Mouse (Mus musculus) T-helper 2 cell (primary cell): ENCODE results near the gene Fnbp1.

Experiments used
- in situ Hi-C: fragments of 300-600 bp; cut with MboI, MseI; formaldehyde crosslinking; loops from one replicate; pipeline ENCODE4 v1.15.1; 2025; ENCODE audit warnings: high pct_unique_total_duplicates

The Fnbp1 gene

DNA sequence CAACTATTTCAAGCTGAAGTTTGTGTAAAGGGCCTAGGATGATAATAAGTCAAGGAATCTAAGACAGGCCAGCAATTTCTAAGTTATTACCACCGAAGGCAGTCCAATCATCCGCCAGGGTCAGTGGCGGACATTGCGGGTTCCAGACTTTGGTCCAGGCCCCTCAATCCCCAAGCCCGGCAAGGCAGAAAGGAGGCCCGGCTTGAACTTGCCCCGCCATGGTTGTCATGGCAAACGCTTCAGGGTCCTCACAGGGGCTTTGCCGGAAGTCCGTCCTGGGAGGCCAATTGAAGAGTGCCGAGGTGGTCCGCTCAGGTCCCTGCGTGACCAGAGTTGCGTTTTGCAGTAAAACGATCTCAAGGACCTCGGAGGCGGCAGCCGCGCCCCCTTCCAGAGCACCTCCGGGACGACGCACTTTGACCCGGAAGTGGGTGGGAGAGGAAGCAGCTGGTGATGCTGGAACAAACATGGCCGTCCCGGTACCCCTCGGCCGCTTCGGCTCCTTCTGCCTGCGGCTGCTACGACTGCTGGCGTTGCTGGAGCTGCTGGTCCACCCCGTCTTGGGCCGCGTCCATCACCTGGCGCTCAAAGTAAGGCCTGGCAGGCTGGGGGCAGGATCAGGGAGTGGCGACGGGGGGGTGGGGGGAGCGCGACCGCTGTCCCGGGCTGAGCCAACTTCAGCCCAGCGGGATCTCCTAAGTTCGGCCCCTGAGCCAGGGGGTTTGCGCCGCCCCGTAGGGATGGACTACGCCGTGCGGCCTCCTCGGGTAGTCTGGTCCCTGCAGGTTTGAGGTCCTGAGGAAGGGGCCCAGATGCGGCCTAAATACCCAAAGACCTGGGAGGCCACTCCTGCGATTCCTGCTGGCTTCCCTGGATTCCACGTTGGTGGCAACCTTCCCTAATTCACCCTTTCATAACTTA, 10.3 kb upstream of the Fnbp1 start, which contains the start of gene Gpr107:
TSS of gene Gpr107 (plus strand) at position 425 of the 921 bp plus-strand sequence.
- in situ Hi-C loops: no loop called here

DNA sequence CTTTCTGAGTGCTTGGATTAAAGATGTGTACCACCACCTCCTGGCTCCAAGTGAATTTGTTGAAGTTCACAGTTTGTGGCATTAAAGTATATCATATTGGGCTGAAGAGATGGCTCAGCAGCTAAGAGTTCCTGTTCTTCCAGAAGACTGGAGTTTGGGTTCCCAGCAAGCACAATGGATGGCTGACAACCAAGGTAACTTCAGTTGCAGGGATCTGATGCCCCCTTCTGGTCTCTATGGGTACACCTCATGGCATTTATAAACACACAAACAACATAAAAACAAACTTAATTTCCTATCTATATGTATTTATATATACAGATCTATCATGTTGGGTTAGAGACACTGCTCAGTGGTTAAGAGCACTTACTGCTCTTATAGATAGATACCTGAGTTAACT, 9.0 kb upstream of the Fnbp1 start:
- in situ Hi-C loops: no loop called here

DNA sequence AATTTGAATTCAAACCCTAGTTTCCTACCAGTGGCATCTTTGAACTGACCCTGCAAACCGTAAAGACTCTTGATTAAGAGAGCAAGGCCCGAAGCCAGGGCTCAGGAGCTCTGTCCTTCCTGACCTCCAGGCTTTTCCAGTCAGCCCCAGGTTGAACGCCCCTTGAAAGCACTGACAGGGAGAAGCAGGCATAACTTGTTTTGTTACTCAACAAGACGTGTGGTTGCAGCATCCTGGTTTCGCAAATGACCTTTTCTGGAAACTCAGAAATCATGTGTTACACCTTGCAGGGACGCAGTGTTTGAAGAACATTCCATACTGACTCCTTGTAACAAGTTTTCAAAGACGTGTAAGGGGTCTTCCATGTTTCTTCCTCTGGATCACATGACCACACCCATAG, 5.2 kb upstream of the Fnbp1 start:
- in situ Hi-C loops: no loop called here

DNA sequence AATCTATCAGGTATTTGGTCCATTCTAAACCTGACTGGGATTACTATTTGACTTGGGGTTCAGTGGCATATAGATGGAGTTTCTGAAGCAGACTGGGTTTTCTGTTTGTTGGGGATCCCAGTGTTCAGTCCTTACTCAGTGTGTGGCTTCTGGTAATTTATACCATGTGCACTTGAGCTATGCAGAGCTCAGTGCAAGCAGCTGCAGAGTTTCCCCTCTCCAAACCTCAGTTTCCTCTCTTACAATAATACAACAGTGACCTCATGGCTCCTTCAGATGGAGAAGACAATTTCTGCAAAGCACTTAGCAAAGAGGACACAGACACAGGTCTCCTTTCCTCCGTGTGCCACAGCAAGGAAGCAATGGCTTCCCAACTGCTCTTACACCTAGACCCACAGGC, 3.1 kb upstream of the Fnbp1 start:
- in situ Hi-C loops: loop anchor here (5.0 kb wide), 1 partner anchor 78 kb away; no protein-coding TSS in a partner anchor

DNA sequence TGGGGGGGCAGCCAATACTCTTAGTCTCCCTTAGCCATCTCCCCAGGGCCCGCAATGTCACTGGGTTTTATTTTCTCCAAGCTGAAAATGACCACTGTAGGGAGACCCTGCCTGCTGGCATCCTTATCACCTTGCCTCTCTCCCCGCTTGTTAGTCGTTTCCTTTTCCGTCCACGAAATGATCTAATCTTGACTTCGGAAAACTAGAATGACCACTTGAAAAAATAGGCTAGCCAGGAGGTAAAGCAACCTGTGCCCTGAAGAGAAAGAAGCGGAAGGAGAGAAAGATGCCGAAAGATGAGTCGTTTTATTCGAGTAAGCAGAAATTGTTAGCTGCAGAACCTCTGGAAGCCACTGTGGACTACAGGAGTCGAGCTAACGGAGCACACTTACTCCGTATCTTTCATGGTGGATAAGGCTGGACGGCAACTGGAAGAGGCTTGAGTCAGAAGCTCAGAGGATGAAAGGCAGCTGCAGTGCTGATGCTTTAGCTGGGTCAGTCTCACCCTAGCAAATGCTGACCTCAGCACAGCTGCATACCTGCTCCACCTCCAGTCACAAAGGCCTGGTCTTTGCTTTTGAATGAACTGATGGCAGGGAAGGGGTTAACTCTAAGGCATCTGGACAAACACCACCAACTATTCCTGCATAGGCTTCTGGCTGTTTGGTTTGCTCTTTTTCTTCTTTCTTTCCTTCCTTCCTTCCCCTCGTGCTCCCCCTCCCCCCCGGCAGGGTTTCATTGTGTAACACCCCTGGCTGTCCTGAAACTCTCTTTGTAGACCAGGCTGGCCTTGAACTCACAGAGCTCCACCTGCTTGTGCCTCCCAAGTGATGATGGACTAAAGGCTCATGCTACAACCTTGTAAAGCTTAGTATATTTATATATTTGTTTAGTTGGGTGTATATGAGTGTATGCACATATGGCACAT, 2.2 kb upstream of the Fnbp1 start:
- in situ Hi-C loops: loop anchor here (5.0 kb wide), 1 partner anchor 77 kb away; no protein-coding TSS in a partner anchor

DNA sequence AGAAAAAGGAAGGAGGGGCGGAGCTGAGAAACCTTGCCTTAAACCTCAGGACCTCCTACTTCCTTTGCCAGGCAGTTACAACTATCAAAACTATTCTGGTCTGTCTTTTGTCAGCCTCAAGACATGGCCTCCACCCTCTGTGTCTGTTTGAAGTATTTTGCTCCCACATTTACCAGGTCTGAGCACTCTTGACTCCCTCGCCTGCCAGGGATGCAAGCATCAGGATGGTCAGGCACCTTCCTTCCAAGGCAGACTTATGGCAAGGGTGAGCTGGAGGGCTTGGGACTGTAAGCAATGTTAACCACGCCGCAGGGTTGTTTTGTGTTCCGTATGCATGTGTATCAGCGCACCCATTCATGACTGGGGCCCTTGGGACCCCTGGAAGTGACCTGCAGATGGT, 1.5 kb upstream of the Fnbp1 start:
- in situ Hi-C loops: loop anchor here (5.0 kb wide), 1 partner anchor 76 kb away; no protein-coding TSS in a partner anchor

DNA sequence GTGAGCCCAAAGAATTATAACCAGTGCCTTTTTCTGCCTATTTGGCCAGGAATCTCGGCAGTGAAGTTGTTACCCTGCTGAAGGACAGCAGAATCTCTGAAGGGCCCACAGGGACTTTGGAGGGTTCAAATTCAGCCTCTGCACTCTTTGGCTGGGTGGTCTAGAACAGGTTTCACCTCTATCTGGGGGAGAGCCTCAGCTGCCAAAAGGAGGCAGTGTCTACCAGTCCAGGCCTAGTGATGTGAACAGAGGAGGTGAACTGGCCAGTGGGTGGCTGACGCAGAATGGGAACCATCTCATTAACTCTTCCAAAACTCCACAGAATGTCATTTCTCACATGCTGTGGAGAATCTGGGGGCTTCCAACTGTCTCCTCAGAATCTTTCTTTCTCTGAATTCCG, 697 bp upstream of the Fnbp1 start:
- in situ Hi-C loops: loop anchor here (5.0 kb wide), 1 partner anchor 75 kb away; no protein-coding TSS in a partner anchor

DNA sequence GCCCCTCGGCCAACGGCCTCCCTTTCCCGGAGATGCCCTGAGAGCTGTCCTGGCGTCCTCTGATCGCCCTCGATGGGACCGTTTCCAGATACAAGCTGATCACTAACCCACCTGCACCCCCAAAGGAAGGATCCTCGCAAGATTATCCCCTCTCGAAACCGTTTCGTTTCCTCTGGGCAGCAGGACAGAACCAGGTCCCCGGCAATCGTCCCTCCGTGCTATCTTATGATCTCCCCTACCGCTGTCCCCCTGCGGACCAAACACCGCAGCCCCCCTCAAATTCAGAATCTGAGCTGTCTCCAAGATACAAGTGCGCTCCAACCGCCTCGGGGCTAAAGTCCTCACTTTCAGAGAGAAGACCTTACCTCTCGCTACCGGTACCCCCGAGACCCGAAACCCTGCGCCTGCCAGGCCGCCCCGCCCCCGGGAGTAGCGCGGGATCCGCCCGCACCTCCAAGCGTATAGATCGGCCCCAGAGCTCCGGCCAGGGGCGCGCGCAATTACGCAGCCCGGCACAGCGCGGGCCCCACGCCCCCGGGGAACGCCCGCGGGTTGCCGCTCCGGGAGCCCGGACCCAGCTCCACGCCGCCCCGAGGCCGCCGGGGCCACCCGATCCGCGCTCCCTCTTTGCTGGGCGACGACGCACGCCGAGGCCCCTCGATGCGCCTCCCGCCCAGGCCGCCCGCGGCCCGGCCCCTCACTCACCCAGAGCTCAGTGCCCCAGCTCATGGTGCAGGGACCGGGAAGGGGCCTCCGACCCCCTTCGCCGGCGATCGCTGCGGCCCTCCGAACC, 538 bp downstream of the Fnbp1 start:
- in situ Hi-C loops: loop anchor here (5.0 kb wide), 1 partner anchor 74 kb away; no protein-coding TSS in a partner anchor

DNA sequence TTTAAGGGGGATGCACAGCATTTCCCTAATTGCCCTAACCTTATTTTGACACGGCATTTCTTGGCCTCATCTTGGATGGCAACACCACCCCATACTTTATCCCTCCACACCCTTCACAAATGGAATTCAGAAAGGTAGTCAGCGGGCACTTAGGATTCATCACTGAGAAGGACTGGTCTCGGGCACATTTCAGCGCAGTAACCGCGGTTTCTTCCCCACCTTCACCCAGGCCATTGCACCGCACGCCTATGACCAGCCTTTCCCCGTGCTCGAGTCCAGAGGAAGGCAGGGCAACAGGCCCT, 1.1 kb downstream of the Fnbp1 start:
- in situ Hi-C loops: loop anchor here (5.0 kb wide), 1 partner anchor 73 kb away; no protein-coding TSS in a partner anchor

DNA sequence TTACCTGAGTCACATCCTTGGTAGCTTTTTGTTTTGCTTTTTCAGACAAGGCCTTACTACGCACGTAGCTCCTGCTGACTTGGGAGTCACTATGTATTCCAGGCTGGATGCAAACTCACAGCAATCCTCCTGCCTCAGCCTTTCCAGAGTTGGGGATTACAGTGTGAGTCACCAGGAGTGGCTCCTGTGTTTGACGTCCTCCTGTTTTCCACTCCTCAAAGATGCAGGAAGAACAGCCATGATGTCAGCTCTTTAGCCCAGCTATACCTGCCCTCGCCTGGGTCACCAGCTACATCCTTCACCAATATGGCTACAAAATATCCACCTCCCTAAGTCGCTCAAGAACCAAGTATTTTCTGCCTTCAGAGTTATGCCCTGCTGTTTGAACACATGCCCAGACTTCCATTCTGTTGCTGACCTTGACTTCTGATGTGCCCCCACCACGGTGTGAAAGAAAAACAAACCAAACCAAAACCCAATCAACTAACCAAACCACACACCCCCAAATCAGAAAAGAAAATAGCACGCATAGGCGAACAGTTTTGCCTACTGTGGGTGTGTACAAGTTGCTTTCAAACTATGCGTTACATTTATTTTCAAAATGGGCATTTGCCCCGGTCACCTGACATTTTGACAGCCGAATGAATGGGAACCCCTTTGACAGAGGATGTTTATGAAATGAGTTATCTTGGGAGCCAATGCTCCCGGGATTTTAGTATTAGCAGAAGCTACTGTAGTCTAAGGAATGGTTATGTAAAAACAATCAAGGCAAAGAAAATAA, 1.6 kb downstream of the Fnbp1 start:
- in situ Hi-C loops: loop anchor here (5.0 kb wide), 1 partner anchor 73 kb away; no protein-coding TSS in a partner anchor

DNA sequence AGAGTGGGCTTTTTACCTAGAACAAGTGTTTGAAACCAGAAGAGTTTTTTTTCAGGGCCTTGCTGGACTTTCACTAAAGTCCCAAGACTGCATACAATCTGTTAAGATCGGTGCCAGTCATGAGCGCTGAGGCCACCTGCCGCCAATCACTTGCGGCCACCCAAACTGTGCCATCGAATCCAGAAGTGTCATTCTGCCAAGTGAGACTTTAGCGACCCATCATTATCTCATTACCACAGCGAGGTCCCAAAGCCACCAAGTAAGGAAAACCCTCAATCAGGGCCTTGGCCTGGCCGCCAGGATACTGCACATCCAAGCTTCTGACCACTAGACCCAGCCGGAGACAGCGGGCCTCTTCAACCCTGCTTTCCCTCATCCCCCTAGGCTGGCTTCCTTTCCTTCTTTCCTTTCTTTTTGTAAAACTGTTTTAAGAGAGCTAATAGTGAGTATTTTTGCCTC, 2.6 kb downstream of the Fnbp1 start:
- in situ Hi-C loops: no loop called here

DNA sequence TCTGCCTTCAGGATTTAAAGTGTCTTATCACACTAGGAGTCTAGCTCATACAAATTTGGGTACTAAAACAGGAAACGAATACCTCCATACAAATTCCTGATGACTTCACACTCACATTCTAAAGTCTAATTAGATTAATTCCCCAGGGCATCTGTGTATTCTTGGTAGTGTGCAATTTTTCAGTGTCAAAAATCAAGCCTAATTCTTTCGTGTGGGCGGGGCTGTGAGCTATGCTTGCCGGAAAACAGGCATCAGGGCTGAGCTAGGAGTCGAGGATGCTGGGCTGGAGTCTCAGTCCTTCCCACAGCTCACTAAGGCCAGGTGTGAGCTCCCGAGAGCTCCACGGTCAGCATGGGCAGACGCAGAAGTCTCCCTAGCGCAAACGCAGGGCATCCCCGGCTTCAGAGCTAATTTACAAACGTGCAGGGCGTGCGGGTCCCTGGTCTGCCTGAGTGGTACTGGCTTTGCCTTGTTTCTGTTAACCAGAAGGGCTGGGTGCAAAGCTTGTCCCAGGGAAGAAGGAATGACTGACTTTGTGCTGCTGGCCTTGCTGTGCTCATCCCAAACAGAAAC, 4.7 kb downstream of the Fnbp1 start:
- in situ Hi-C loops: no loop called here

DNA sequence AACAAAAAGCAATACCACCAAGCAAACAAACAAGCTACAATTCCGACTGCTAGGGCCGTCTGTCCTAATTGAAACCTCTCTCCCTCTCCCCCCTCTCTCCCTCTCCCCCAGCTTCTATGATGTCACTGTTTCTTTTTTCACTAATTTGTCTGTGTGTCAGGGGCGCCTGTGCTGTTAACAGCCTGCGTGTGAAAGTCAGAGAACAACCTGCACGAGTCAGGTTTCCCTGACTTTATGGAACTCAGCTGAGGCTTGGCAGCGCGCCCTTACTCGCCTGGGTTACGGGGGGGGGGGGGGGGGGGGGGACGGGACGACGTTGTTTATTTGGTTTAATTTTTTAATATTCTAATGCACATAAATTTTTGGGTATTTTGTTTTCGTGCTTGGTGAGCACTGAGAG, 5.5 kb downstream of the Fnbp1 start:
- in situ Hi-C loops: no loop called here

DNA sequence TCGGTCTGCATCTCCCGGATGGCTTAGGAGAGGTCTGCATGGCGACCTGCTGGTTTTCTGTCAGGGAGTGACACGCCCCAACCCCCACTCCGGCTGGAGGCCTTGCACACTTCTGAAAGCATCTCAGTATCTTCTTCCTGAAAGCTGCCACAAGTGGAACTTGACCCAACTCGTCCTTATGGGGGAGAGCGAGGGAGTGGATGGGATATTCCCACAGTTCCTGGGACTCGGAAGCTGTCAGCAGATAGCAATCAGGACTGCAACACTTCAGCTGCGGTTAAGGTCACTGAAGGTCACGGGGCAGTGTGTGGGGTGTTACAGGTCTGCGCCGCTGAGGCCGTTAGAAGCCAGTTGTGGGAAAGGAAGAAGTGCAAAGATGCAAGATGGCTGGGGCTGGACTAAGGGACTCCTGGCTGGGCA, 6.3 kb downstream of the Fnbp1 start:
- in situ Hi-C loops: no loop called here

DNA sequence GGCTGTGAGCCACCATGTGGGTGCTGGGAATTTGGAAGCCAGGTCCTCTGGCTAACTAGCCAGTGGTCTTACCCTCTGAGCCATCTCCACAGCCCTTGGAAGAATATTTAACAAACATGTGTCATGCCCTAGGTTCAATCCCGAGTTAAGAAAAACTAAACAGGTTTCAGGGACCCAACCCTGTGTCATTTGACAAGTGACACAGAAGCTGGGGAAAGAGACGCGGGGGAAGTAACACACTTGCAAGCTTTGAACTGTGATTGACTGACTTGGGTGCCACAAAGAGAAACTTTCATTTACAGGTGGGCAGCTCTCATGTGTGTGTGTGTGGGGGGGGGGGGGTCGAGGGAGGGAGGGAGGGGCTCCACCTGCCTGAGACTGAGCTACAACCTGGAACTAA, 7.8 kb downstream of the Fnbp1 start:
- in situ Hi-C loops: no loop called here

DNA sequence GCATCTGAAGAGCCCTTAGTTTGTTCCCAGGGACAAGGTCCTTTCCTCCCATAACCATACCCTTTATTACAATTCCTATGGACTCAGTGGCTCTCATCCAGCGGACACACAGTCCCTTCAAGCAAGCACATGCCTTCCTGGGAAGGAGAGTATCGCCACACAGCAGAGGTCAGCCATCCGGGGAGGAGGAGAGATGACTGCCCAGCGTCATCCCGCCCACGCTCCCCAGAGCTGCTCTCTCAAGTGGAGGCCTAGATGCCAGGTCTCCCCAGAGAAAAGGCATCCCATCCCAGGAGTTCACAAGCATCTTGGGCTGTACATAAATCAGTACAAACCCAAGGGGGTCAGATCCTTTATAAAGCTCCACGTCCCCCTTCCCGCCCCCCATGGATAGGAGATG, 9.1 kb downstream of the Fnbp1 start:
- in situ Hi-C loops: no loop called here

DNA sequence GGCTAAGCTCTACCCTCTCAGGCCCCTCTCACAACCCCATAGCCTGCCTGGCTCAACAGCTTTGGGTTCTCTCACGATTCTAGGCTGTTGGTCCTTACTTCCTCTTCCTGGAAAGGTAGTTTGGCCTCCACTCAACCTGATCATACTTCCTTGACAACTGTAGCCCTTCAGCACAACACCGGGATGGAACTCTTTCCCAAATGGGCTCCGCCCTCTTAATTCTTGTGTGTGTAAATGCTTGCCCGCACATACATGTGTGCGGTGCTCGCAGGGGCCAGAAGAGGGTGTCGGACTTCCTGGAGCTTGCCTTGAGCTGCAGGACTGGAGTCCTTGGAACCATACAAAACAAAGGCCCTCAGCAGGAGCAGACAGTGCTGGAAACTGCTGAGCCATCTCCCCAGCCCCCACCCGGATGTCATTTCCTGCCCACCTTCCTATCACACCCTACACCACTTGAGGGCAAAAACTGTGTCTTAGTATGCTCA, 11.0 kb downstream of the Fnbp1 start:
- in situ Hi-C loops: no loop called here

DNA sequence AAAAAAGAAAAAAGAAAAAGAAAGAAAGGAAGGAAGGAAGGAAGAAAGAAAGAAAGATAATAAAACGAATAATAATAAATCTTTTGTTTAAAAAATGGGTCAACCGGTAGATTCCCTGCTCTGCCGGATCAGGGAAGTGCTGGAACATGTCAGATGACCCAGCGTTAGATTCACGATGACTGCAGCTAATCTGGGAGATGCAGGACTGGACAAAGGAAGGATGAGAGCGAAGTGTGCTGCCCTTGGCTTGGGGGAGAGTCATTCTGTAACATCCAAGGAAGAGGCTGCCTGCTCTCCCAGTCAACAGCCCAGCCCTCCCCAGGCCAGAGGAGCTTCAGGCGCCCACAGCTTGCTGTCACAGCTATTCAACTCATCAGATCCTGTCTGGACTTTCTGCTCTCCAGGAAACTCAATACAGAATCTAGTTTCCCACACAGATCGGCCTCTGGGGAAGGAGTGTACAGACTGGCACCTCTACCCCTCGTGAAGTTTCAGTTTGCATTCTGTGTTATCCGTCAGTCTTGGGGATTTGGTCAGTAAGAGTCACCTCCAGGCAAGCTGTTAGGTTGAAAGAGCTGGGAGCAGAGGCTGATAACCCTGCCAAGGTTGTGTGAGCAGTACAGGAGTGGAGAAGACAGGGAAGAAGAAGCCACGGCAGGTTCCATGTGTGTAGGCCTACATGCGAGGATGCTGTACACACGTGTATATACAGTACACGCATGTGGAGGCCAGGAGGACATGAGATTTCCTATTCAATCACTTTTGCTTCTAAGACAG, 11.9 kb downstream of the Fnbp1 start:
- in situ Hi-C loops: no loop called here

DNA sequence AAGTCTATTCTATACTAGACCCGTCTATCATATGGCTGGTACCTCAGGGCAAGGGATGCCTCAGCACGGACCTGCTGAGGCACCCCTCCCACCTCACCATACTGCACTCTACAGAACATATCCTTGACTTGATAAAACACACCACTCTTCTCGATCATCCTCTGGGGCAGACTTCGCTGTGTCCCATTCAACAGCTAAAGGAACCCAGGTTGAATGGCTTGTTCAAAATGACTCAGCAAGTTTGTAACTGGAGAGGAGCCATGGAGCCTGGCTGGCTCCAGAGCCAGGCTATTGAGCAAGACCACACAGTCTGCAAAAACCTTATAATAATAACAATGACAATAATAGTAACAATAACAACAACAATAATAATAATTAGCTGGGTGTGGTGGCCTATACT, 13.9 kb downstream of the Fnbp1 start:
- in situ Hi-C loops: no loop called here
